Mouse (Mus musculus) neutrophil, adult 83 days (primary cell): ENCODE measurements around the gene Serpina12. TPM values are rescaled to one million over a fixed set of nuclear protein-coding genes. Genes with fewer than 3 reads are reported as not detected.

Experiments
- total RNA-seq, 2 experiments: library from RNA; stranded (reverse); gene quantifications; one replicate each; pipeline ENCODE4 v1.2.4; 2023

Serpina12 gene
- not detected for total RNA-seq

GRCm38 (mm10) chr12:104044343-104044742, at the start of gene Serpina12:
Serpina12 (minus strand) TSS chr12:104044443.

GRCm38 (mm10) chr12:104013620-104014019, 30.6 kb downstream of the Serpina12 start, which contains the start of gene Serpina9:
Serpina9 (minus strand) TSS chr12:104013755.

GRCm38 (mm10) chr12:103989857-103990256, 54.4 kb downstream of the Serpina12 start, which contains the start of gene Serpina11:
Serpina11 (minus strand) TSS chr12:103989957.

Other genes starting within 250 kb of the Serpina12 start
- gene Serpina1b, start 214.1 kb downstream of the Serpina12 start, total RNA-seq = under 1 TPM; 0.53 to 0.57 TPM
- not detected for gene Serpina1a, start 180.9 kb downstream of the Serpina12 start, total RNA-seq
- gene Serpina1c, start 139.6 kb downstream of the Serpina12 start, total RNA-seq = 1 to 10 TPM in 1 of 2 experiments, under 1 TPM in 1; 0.79 to 1.2 TPM
- gene Serpina1e, start 85.5 kb downstream of the Serpina12 start, total RNA-seq = under 1 TPM in 1 of 2 experiments, not detected in 1; 0.35 TPM
- gene Serpina11, start 54.5 kb downstream of the Serpina12 start, total RNA-seq = under 1 TPM in 1 of 2 experiments, not detected in 1; 0.37 TPM
- gene Serpina9, start 30.7 kb downstream of the Serpina12 start, total RNA-seq = not detected
- not detected for gene Serpina5, start 56.7 kb upstream of the Serpina12 start, total RNA-seq
- not detected for gene Serpina3a, start 68.3 kb upstream of the Serpina12 start, total RNA-seq
- gene Serpina3b, start 83.6 kb upstream of the Serpina12 start, total RNA-seq = under 1 TPM in 1 of 2 experiments, not detected in 1; 0.20 TPM
- gene Serpina3c, start 109.4 kb upstream of the Serpina12 start, total RNA-seq = not detected
- under 1 TPM in 1 of 2 experiments, not detected in 1; 0.18 TPM for gene Serpina3f, start 170.1 kb upstream of the Serpina12 start, total RNA-seq
- gene Serpina3g, start 191.8 kb upstream of the Serpina12 start, total RNA-seq = 1 to 10 TPM; 1.8 to 2.1 TPM
- not detected for gene Serpina3i, start 218.7 kb upstream of the Serpina12 start, total RNA-seq